Mouse (Mus musculus) neural tube, embryonic 14.5 days (tissue): Measurements from ENCODE around the gene Car4. TPM values are rescaled to one million over a fixed set of nuclear protein-coding genes. Genes with fewer than 3 reads are reported as not detected.

ENCODE experiments used
- ATAC-seq: fragments of 200-750 bp; cut with Nextera tagmentation; 2 replicates; pipeline ENCODE4 v1.8.0; 2017; ENCODE audit warnings: low read depth, mild to moderate bottlenecking, moderate TSS enrichment, moderate library complexity
- H3K27ac ChIP-seq: fragments of 300-500 bp; sonication (generic); 2 replicates; pipeline ENCODE4 v1.5.1; 2014; ENCODE audit warnings: low read depth, mild to moderate bottlenecking, control low read depth, low read length, moderate library complexity, mixed read lengths
- H3K27me3 ChIP-seq: fragments of 300-500 bp; sonication (generic); 2 replicates; pipeline ENCODE4 v1.6.1; 2014; ENCODE audit warnings: low read length; ENCODE audit not compliant: control insufficient read depth, insufficient read depth
- H3K36me3 ChIP-seq: fragments of 300-500 bp; sonication (generic); 2 replicates; pipeline ENCODE4 v1.6.1; 2014; ENCODE audit warnings: low read length, mixed read lengths; ENCODE audit not compliant: control insufficient read depth, insufficient read depth
- H3K4me1 ChIP-seq: fragments of 300-500 bp; sonication (generic); 2 replicates; pipeline ENCODE4 v1.6.1; 2014; ENCODE audit warnings: low read length; ENCODE audit not compliant: control insufficient read depth, insufficient read depth
- H3K4me2 ChIP-seq: fragments of 300-500 bp; sonication (generic); 2 replicates; pipeline ENCODE4 v1.6.1; 2014; ENCODE audit warnings: mild to moderate bottlenecking, low read depth, low read length, control low read depth
- H3K4me3 ChIP-seq: fragments of 300-500 bp; sonication (generic); 2 replicates; pipeline ENCODE4 v1.5.1; 2014; ENCODE audit warnings: low read depth, low read length, control low read depth, mixed read lengths
- H3K9ac ChIP-seq: fragments of 300-500 bp; sonication (generic); replicated peaks from 2 replicates; pipeline ENCODE4 v1.6.1; 2014; ENCODE audit warnings: low read depth, mild to moderate bottlenecking, control low read depth, low read length, mixed read lengths
- H3K9me3 ChIP-seq: fragments of 300-500 bp; sonication (generic); 2 replicates; pipeline ENCODE4 v1.6.1; 2016; ENCODE audit warnings: low read length; ENCODE audit not compliant: control insufficient read depth
- WGBS: fragments of 180-500 bp; shearing (Covaris S2); extraction: QIAGEN DNeasy Blood & Tissue Kit; methylation state at CpG from one replicate; pipeline ENCODE4 v1.1.7; 2014; 5-methylcytosine and 5-hydroxymethylcytosine counted together
- polyA plus RNA-seq: library from polyadenylated mRNA; unstranded; fragments of >200 nt; fragmentation: Nextera tagmentation; extraction: Ambion mirVana; gene quantifications from 2 replicates; pipeline ENCODE4 v1.2.1, GENCODE M21; 2014

Gene Car4
- polyA plus RNA-seq, 1 experiment from 2014 or later: 3.8 TPM

- Histone ChIP-seq H3K36me3 (peaks cover 21% of the 10 kb centered on the region), H3K27ac (no peak overlapping the region), H3K4me1 (no peaks in the 10 kb centered on the region), H3K9ac (no peak overlapping the region), H3K9me3 (no peaks in the 10 kb centered on the region), H3K27me3 (no peaks in the 10 kb centered on the region), H3K4me3 (no peak overlapping the region), H3K4me2 (no peak overlapping the region)
- 93% methylated on average over 1 of the region's 1 CpGs for WGBS
- no peak for ATAC-seq
Measured at GRCm38 (mm10) chr11:84995241-84995640, 37.7 kb downstream of the Car4 start.

- ATAC-seq: no peak
- no peak overlapping the region for H3K4me3 ChIP-seq
- H3K4me2 ChIP-seq: no peak overlapping the region
- WGBS: 95% methylated on average over 3 of the region's 3 CpGs
- H3K27me3 ChIP-seq: no peaks in the 10 kb centered on the region
- peaks cover 12% of the 10 kb centered on the region for H3K36me3 ChIP-seq
- no peak overlapping the region for H3K9ac ChIP-seq
- no peaks in the 10 kb centered on the region for H3K4me1 ChIP-seq
- H3K9me3 ChIP-seq: no peaks in the 10 kb centered on the region
- no peak overlapping the region for H3K27ac ChIP-seq
Measured at GRCm38 (mm10) chr11:85003566-85003965, 46.0 kb downstream of the Car4 start.

- Histone ChIP-seq H3K27me3 (no peaks in the 10 kb centered on the region), H3K4me2 (no peak overlapping the region), H3K4me1 (no peaks in the 10 kb centered on the region), H3K36me3 (peaks cover 18% of the 10 kb centered on the region; the same call in 1 of the 2 replicates), H3K9ac (no peak overlapping the region), H3K27ac (no peak overlapping the region), H3K4me3 (no peak overlapping the region), H3K9me3 (no peaks in the 10 kb centered on the region)
- ATAC-seq: no peak
Measured at GRCm38 (mm10) chr11:85013121-85013520, 55.5 kb downstream of the Car4 start.

Other genes with a start within 250 kb of the Car4 start
- gene Mrm1, start 138.3 kb upstream of the Car4 start, polyA plus RNA-seq: 13.3 and 13.5 TPM in 2 replicates
- 7.9 and 9.9 TPM in 2 replicates for gene Dhrs11, start 128.8 kb upstream of the Car4 start, polyA plus RNA-seq
- 74.7 and 85.7 TPM in 2 replicates for gene Ggnbp2, start 87.0 kb upstream of the Car4 start, polyA plus RNA-seq
- 6.4 and 6.9 TPM in 2 replicates for gene Myo19, start 77.6 kb upstream of the Car4 start, polyA plus RNA-seq
- 2.8 and 2.9 TPM in 2 replicates for gene Pigw, start 77.5 kb upstream of the Car4 start, polyA plus RNA-seq
- gene Znhit3, start 41.4 kb upstream of the Car4 start, polyA plus RNA-seq: 70.9 and 86.2 TPM in 2 replicates
- gene Usp32, start 182.4 kb downstream of the Car4 start, polyA plus RNA-seq: 20.2 and 21.1 TPM in 2 replicates
- gene 1700125H20Rik, start 212.6 kb downstream of the Car4 start, polyA plus RNA-seq: 1.2 and 1.3 TPM in 2 replicates